Mouse (Mus musculus) CH12.LX (cell line): ENCODE data around the gene Mrgprh.

Source experiments
- CTCF ChIP-seq, 2 experiments: IDR thresholded peaks in 1 of 2; conservative IDR thresholded peaks in 1 of 2; 2 replicates each; pipeline ENCODE4 v1.5.1; 2011 to 2012; ENCODE audit warnings: low read depth in 2 of 2, low read length in 2 of 2, improper control_type of control experiment in 1 of 2, inconsistent platforms in 1 of 2, mild to moderate bottlenecking in 1 of 2, moderate library complexity in 1 of 2
- MAX ChIP-seq: IDR thresholded peaks from 2 replicates; pipeline ENCODE4 v1.6.1; 2011; ENCODE audit warnings: low read length, improper control_type of control experiment
- PAX5 ChIP-seq: IDR thresholded peaks from 2 replicates; pipeline ENCODE4 v1.6.1; 2012; ENCODE audit warnings: low read length, inconsistent platforms, mixed read lengths
- POLR2A ChIP-seq: IDR thresholded peaks from 2 replicates; pipeline ENCODE4 v1.6.1; 2011; ENCODE audit warnings: low read depth, mild to moderate bottlenecking, improper control_type of control experiment, low read length
- TCF12 ChIP-seq: IDR thresholded peaks from 2 replicates; pipeline ENCODE4 v1.6.1; 2014; ENCODE audit warnings: low read depth, mild to moderate bottlenecking, inconsistent platforms, low read length, improper control_type of control experiment
- UBTF ChIP-seq: IDR thresholded peaks from 2 replicates; pipeline ENCODE4 v1.6.1; 2012; ENCODE audit warnings: low read depth, mild to moderate bottlenecking, inconsistent platforms, low read length, improper control_type of control experiment, moderate library complexity

GRCm38 (mm10) chr17:12909361-12910280 lies 33.8 kb downstream of the Mrgprh start, which contains the start of gene Pnldc1:
- TF ChIP-seq CTCF (conservative IDR thresholded peaks at IDR 0.05 in 1 of 2, IDR thresholded peaks at IDR 0.05 in 1 of 2; ENCODE audit: low read depth in 2 of 2, low read length in 2 of 2) (no peak), PAX5 (no peak), POLR2A (no peak), UBTF (no peak), TCF12 (no peak), MAX (no peak)
